Mouse (Mus musculus): ENCODE data around the gene Hoxa4. TPM values are rescaled to one million over a fixed set of nuclear protein-coding genes. Genes with fewer than 3 reads are reported as not detected.

The Hoxa4 gene
- polyA plus RNA-seq (2015; fragmentation: Nextera tagmentation; extraction: Ambion mirVana), result 0.46 TPM in 1 of 2 replicates, not detected in the other

- no peaks in the 10 kb centered on the region for H3K9me3 ChIP-seq
- peak within 1 kb of the TSS; percentile 76 for H3K4me2 ChIP-seq
- peaks cover 100% of the 10 kb centered on the region for H3K27me3 ChIP-seq
- ATAC-seq (ENCODE audit: insufficient number of reproducible peaks, insufficient read depth, low FRiP score, low TSS enrichment, low read depth), result no peak
- 2% methylated on average over 90 of the region's 102 CpGs for WGBS
- peaks cover 11% of the 10 kb centered on the region; the same call in 1 of the 2 replicates for H3K4me1 ChIP-seq
- no peak within 1 kb of the TSS for H3K9ac ChIP-seq
- H3K4me3 ChIP-seq, result peak within 1 kb of the TSS; percentile 47
- no peaks in the 10 kb centered on the region for H3K36me3 ChIP-seq
- no peak within 1 kb of the TSS for H3K27ac ChIP-seq
Observed at GRCm38 (mm10) chr6:52190906-52191810, at the start of gene Hoxa4. Gene Hoxa4, minus strand, starts transcription at chr6:52191753.

GRCm38 (mm10) chr6:52241001-52241621 is 49.6 kb upstream of the Hoxa4 start:
- Histone ChIP-seq H3K36me3 (no peaks in the 10 kb centered on the region), H3K9me3 (no peaks in the 10 kb centered on the region), H3K27me3 (peaks cover 99% of the 10 kb centered on the region), H3K27ac (no peak overlapping the region), H3K4me3 (no peak overlapping the region), H3K4me1 (peaks cover 2% of the 10 kb centered on the region; the same call in 1 of the 2 replicates), H3K9ac (no peak overlapping the region), H3K4me2 (no peak overlapping the region)
- no peak for ATAC-seq (ENCODE audit: insufficient number of reproducible peaks, insufficient read depth, low FRiP score, low TSS enrichment, low read depth)
- WGBS, result 1% methylated on average over 9 of the region's 9 CpGs

GRCm38 (mm10) chr6:52240389-52241000 is 48.9 kb upstream of the Hoxa4 start, which contains the start of gene Hoxa10:
Gene Hoxa10, minus strand, starts transcription at chr6:52240854.
- no peak for ATAC-seq (ENCODE audit: insufficient number of reproducible peaks, insufficient read depth, low FRiP score, low TSS enrichment, low read depth)
- peak within 1 kb of the TSS; percentile 20; the same call in 1 of the 2 replicates for H3K4me3 ChIP-seq
- peaks cover 99% of the 10 kb centered on the region for H3K27me3 ChIP-seq
- H3K9me3 ChIP-seq, result no peaks in the 10 kb centered on the region
- WGBS, result 2% methylated on average over 35 of the region's 35 CpGs
- H3K9ac ChIP-seq, result no peak within 1 kb of the TSS
- H3K36me3 ChIP-seq, result no peaks in the 10 kb centered on the region
- H3K27ac ChIP-seq, result no peak within 1 kb of the TSS
- no peaks in the 10 kb centered on the region; the same call in 1 of the 2 replicates for H3K4me1 ChIP-seq
- peak within 1 kb of the TSS; percentile 36; the same call in 1 of the 2 replicates for H3K4me2 ChIP-seq

GRCm38 (mm10) chr6:52239625-52240388 is 48.3 kb upstream of the Hoxa4 start:
- H3K27me3 ChIP-seq, result peaks cover 99% of the 10 kb centered on the region
- no peaks in the 10 kb centered on the region for H3K36me3 ChIP-seq
- H3K9me3 ChIP-seq, result no peaks in the 10 kb centered on the region
- H3K27ac ChIP-seq, result no peak overlapping the region
- peak overlapping the region; percentile 36; the same call in 1 of the 2 replicates for H3K4me2 ChIP-seq
- H3K9ac ChIP-seq, result no peak overlapping the region
- peak overlapping the region; percentile 20; the same call in 1 of the 2 replicates for H3K4me3 ChIP-seq
- ATAC-seq (ENCODE audit: insufficient number of reproducible peaks, insufficient read depth, low FRiP score, low TSS enrichment, low read depth), result no peak
- no peaks in the 10 kb centered on the region for H3K4me1 ChIP-seq
- 1% methylated on average over 30 of the region's 30 CpGs for WGBS

- peaks cover 99% of the 10 kb centered on the region for H3K27me3 ChIP-seq
- ATAC-seq (ENCODE audit: insufficient number of reproducible peaks, insufficient read depth, low FRiP score, low TSS enrichment, low read depth), result no peak
- 0 out of 2 replicates have a peak, but pooled peaks cover 7% of the 10 kb centered on the region for H3K4me1 ChIP-seq
- no peaks in the 10 kb centered on the region for H3K36me3 ChIP-seq
- no peak overlapping the region for H3K4me3 ChIP-seq
- WGBS, result 1% methylated on average over 7 of the region's 7 CpGs
- H3K9me3 ChIP-seq, result no peaks in the 10 kb centered on the region
- H3K9ac ChIP-seq, result no peak overlapping the region
- H3K4me2 ChIP-seq, result no peak overlapping the region
- H3K27ac ChIP-seq, result no peak overlapping the region
Observed at GRCm38 (mm10) chr6:52238976-52239375, 47.4 kb upstream of the Hoxa4 start.

GRCm38 (mm10) chr6:52238155-52238545 is 46.6 kb upstream of the Hoxa4 start:
- Histone ChIP-seq H3K4me3 (no peak overlapping the region), H3K9me3 (no peaks in the 10 kb centered on the region), H3K9ac (no peak overlapping the region), H3K4me2 (no peak overlapping the region), H3K27me3 (peaks cover 99% of the 10 kb centered on the region), H3K36me3 (no peaks in the 10 kb centered on the region), H3K27ac (no peak overlapping the region), H3K4me1 (0 out of 2 replicates have a peak, but pooled peaks cover 8% of the 10 kb centered on the region)
- no peak for ATAC-seq (ENCODE audit: insufficient number of reproducible peaks, insufficient read depth, low FRiP score, low TSS enrichment, low read depth)
- 3% methylated on average over 7 of the region's 7 CpGs for WGBS

- Histone ChIP-seq H3K4me3 (no peak overlapping the region), H3K9me3 (no peaks in the 10 kb centered on the region), H3K4me2 (no peak overlapping the region), H3K9ac (no peak overlapping the region), H3K27ac (no peak overlapping the region), H3K36me3 (no peaks in the 10 kb centered on the region), H3K4me1 (0 out of 2 replicates have a peak, but pooled peaks cover 8% of the 10 kb centered on the region), H3K27me3 (peaks cover 99% of the 10 kb centered on the region)
- no peak for ATAC-seq (ENCODE audit: insufficient number of reproducible peaks, insufficient read depth, low FRiP score, low TSS enrichment, low read depth)
- 11% methylated on average over 10 of the region's 10 CpGs for WGBS
Observed at GRCm38 (mm10) chr6:52237346-52238154, 46.0 kb upstream of the Hoxa4 start.

GRCm38 (mm10) chr6:52236806-52237205 is 45.3 kb upstream of the Hoxa4 start:
- Histone ChIP-seq H3K9ac (no peak overlapping the region), H3K4me2 (no peak overlapping the region), H3K36me3 (no peaks in the 10 kb centered on the region), H3K27me3 (peaks cover 99% of the 10 kb centered on the region), H3K27ac (no peak overlapping the region), H3K4me1 (0 out of 2 replicates have a peak, but pooled peaks cover 8% of the 10 kb centered on the region), H3K9me3 (no peaks in the 10 kb centered on the region), H3K4me3 (no peak overlapping the region)
- ATAC-seq (ENCODE audit: insufficient number of reproducible peaks, insufficient read depth, low FRiP score, low TSS enrichment, low read depth), result no peak
- WGBS, result 10% methylated on average over 3 of the region's 3 CpGs

GRCm38 (mm10) chr6:52235866-52236265 is 44.3 kb upstream of the Hoxa4 start:
- Histone ChIP-seq H3K36me3 (no peaks in the 10 kb centered on the region), H3K27ac (no peak overlapping the region), H3K4me2 (no peak overlapping the region), H3K9me3 (no peaks in the 10 kb centered on the region), H3K4me1 (0 out of 2 replicates have a peak, but pooled peaks cover 8% of the 10 kb centered on the region), H3K9ac (no peak overlapping the region), H3K4me3 (no peak overlapping the region), H3K27me3 (peaks cover 98% of the 10 kb centered on the region)
- ATAC-seq (ENCODE audit: insufficient number of reproducible peaks, insufficient read depth, low FRiP score, low TSS enrichment, low read depth), result no peak
- 17% methylated on average over 6 of the region's 6 CpGs for WGBS

GRCm38 (mm10) chr6:52235267-52235666 is 43.7 kb upstream of the Hoxa4 start:
- peaks cover 98% of the 10 kb centered on the region for H3K27me3 ChIP-seq
- no peak overlapping the region for H3K4me2 ChIP-seq
- H3K4me3 ChIP-seq, result no peak overlapping the region
- WGBS, result 23% methylated on average over 9 of the region's 9 CpGs
- no peaks in the 10 kb centered on the region for H3K36me3 ChIP-seq
- no peak overlapping the region for H3K27ac ChIP-seq
- H3K9ac ChIP-seq, result no peak overlapping the region
- no peak for ATAC-seq (ENCODE audit: insufficient number of reproducible peaks, insufficient read depth, low FRiP score, low TSS enrichment, low read depth)
- no peaks in the 10 kb centered on the region for H3K9me3 ChIP-seq
- H3K4me1 ChIP-seq, result peaks cover 8% of the 10 kb centered on the region; the same call in 1 of the 2 replicates
